Mouse (Mus musculus): ENCODE data around the gene Capn8. TPM values are rescaled to one million over a fixed set of nuclear protein-coding genes. Genes with fewer than 3 reads are reported as not detected.
"Not testable (repeated sequence)": the region's sequence is repeated elsewhere in the genome, so short reads cannot be mapped to it uniquely, and the experiment has no call there.

The Capn8 gene
- polyA plus RNA-seq, 1 experiment from 2014 or later = 0.10 TPM

- Histone ChIP-seq H3K9me3 (replicated peaks) (no peaks in the 10 kb centered on the region), H3K36me3 (ENCODE audit: poor library complexity, severe bottlenecking) (no peaks in the 10 kb centered on the region), H3K27me3 (no peaks in the 10 kb centered on the region), H3K9ac (no peak overlapping the region), H3K27ac (no peak overlapping the region), H3K4me3 (no peak overlapping the region), H3K4me2 (no peak overlapping the region), H3K4me1 (peaks cover 4% of the 10 kb centered on the region)
- WGBS = 85% methylated on average over 12 of the region's 12 CpGs
- ATAC-seq = no peak
These were observed 69.0 kb downstream of the Capn8 start for GRCm38 (mm10) chr1:182633712-182634294.

- Histone ChIP-seq H3K36me3 (ENCODE audit: poor library complexity, severe bottlenecking) (no peaks in the 10 kb centered on the region), H3K9me3 (replicated peaks) (no peaks in the 10 kb centered on the region), H3K4me3 (no peak overlapping the region), H3K27ac (no peak overlapping the region), H3K9ac (0 out of 2 replicates have a peak overlapping the region, but pooled peaks have one; percentile 12), H3K4me2 (no peak overlapping the region), H3K4me1 (peaks cover 26% of the 10 kb centered on the region), H3K27me3 (peaks cover 10% of the 10 kb centered on the region; the same call in 1 of the 2 replicates)
- no peak for ATAC-seq
- 26% methylated on average over 7 of the region's 7 CpGs for WGBS
These were observed 74.2 kb downstream of the Capn8 start for GRCm38 (mm10) chr1:182639016-182639415.

GRCm38 (mm10) chr1:182639456-182639855 lies 74.6 kb downstream of the Capn8 start:
- Histone ChIP-seq H3K4me3 (no peak overlapping the region), H3K4me1 (peaks cover 26% of the 10 kb centered on the region), H3K4me2 (no peak overlapping the region), H3K9ac (no peak overlapping the region), H3K27me3 (peaks cover 10% of the 10 kb centered on the region; the same call in 1 of the 2 replicates), H3K27ac (no peak overlapping the region), H3K36me3 (ENCODE audit: poor library complexity, severe bottlenecking) (no peaks in the 10 kb centered on the region), H3K9me3 (replicated peaks) (no peaks in the 10 kb centered on the region)
- WGBS = 78% methylated on average over 5 of the region's 5 CpGs
- ATAC-seq = no peak

GRCm38 (mm10) chr1:182640094-182640493 lies 75.3 kb downstream of the Capn8 start:
- Histone ChIP-seq H3K4me1 (peaks cover 33% of the 10 kb centered on the region), H3K4me3 (no peak overlapping the region), H3K36me3 (ENCODE audit: poor library complexity, severe bottlenecking) (no peaks in the 10 kb centered on the region), H3K4me2 (no peak overlapping the region), H3K9me3 (replicated peaks) (no peaks in the 10 kb centered on the region), H3K27me3 (peaks cover 10% of the 10 kb centered on the region; the same call in 1 of the 2 replicates), H3K27ac (no peak overlapping the region), H3K9ac (no peak overlapping the region)
- WGBS = 72% methylated on average over 4 of the region's 4 CpGs
- no peak for ATAC-seq

GRCm38 (mm10) chr1:182642779-182643178 lies 78.0 kb downstream of the Capn8 start:
- Histone ChIP-seq H3K4me1 (peaks cover 39% of the 10 kb centered on the region), H3K9me3 (replicated peaks) (no peaks in the 10 kb centered on the region), H3K4me2 (no peak overlapping the region), H3K9ac (no peak overlapping the region), H3K27me3 (peaks cover 10% of the 10 kb centered on the region; the same call in 1 of the 2 replicates), H3K27ac (no peak overlapping the region), H3K4me3 (no peak overlapping the region), H3K36me3 (ENCODE audit: poor library complexity, severe bottlenecking) (no peaks in the 10 kb centered on the region)
- 35% methylated on average over 2 of the region's 2 CpGs for WGBS
- no peak for ATAC-seq

GRCm38 (mm10) chr1:182644418-182644817 lies 79.6 kb downstream of the Capn8 start:
- H3K4me2 ChIP-seq; H3K9me3 ChIP-seq (replicated peaks); H3K36me3 ChIP-seq (ENCODE audit: poor library complexity, severe bottlenecking); H3K27ac ChIP-seq; ATAC-seq; H3K9ac ChIP-seq; H3K4me3 ChIP-seq; H3K27me3 ChIP-seq: not testable (repeated sequence)
- H3K4me1 ChIP-seq = peaks cover 28% of the 10 kb centered on the region
- WGBS = 79% methylated on average over 8 of the region's 8 CpGs

GRCm38 (mm10) chr1:182645211-182645668 lies 80.4 kb downstream of the Capn8 start:
- Histone ChIP-seq H3K4me3 (no peak overlapping the region), H3K9me3 (replicated peaks) (no peaks in the 10 kb centered on the region), H3K36me3 (ENCODE audit: poor library complexity, severe bottlenecking) (no peaks in the 10 kb centered on the region), H3K4me2 (no peak overlapping the region), H3K4me1 (peaks cover 26% of the 10 kb centered on the region), H3K27me3 (peaks cover 10% of the 10 kb centered on the region; the same call in 1 of the 2 replicates), H3K9ac (no peak overlapping the region), H3K27ac (peak overlapping the region; percentile 68)
- 40% methylated on average over 6 of the region's 6 CpGs for WGBS
- peak; percentile 80 for ATAC-seq

GRCm38 (mm10) chr1:182646796-182647195 lies 82.0 kb downstream of the Capn8 start:
- no peak for ATAC-seq
- peaks cover 24% of the 10 kb centered on the region for H3K4me1 ChIP-seq
- WGBS = 31% methylated on average over 3 of the region's 3 CpGs
- H3K9me3 ChIP-seq (replicated peaks) = no peaks in the 10 kb centered on the region
- H3K27me3 ChIP-seq = peaks cover 10% of the 10 kb centered on the region; the same call in 1 of the 2 replicates
- H3K9ac ChIP-seq = no peak overlapping the region
- H3K36me3 ChIP-seq (ENCODE audit: poor library complexity, severe bottlenecking) = no peaks in the 10 kb centered on the region
- no peak overlapping the region for H3K4me2 ChIP-seq
- no peak overlapping the region for H3K4me3 ChIP-seq
- H3K27ac ChIP-seq = no peak overlapping the region

GRCm38 (mm10) chr1:182657760-182658159 lies 93.0 kb downstream of the Capn8 start:
- no peaks in the 10 kb centered on the region for H3K4me1 ChIP-seq
- H3K36me3 ChIP-seq (ENCODE audit: poor library complexity, severe bottlenecking) = no peaks in the 10 kb centered on the region
- 14% methylated on average over 6 of the region's 6 CpGs for WGBS
- 0 out of 2 replicates have a peak, but pooled peaks have one; percentile 36 for ATAC-seq
- no peaks in the 10 kb centered on the region for H3K9me3 ChIP-seq (replicated peaks)
- no peaks in the 10 kb centered on the region for H3K27me3 ChIP-seq
- H3K4me2 ChIP-seq = no peak overlapping the region
- H3K9ac ChIP-seq = no peak overlapping the region
- H3K27ac ChIP-seq = no peak overlapping the region
- no peak overlapping the region for H3K4me3 ChIP-seq

- 85% methylated on average over 7 of the region's 7 CpGs for WGBS
- Histone ChIP-seq H3K4me1 (peaks cover 10% of the 10 kb centered on the region; the same call in 1 of the 2 replicates), H3K9me3 (replicated peaks) (no peaks in the 10 kb centered on the region), H3K36me3 (ENCODE audit: poor library complexity, severe bottlenecking) (no peaks in the 10 kb centered on the region), H3K4me3 (no peak overlapping the region), H3K9ac (no peak overlapping the region), H3K4me2 (no peak overlapping the region), H3K27ac (no peak overlapping the region), H3K27me3 (no peaks in the 10 kb centered on the region)
- no peak for ATAC-seq
These were observed 95.6 kb downstream of the Capn8 start for GRCm38 (mm10) chr1:182660365-182660764.

GRCm38 (mm10) chr1:182663671-182664070 lies 98.9 kb downstream of the Capn8 start:
- ATAC-seq = no peak
- no peaks in the 10 kb centered on the region for H3K9me3 ChIP-seq (replicated peaks)
- no peaks in the 10 kb centered on the region for H3K27me3 ChIP-seq
- no peak overlapping the region for H3K4me2 ChIP-seq
- H3K4me3 ChIP-seq = no peak overlapping the region
- no peak overlapping the region for H3K27ac ChIP-seq
- peaks cover 10% of the 10 kb centered on the region; the same call in 1 of the 2 replicates for H3K4me1 ChIP-seq
- 39% methylated on average over 11 of the region's 11 CpGs for WGBS
- H3K9ac ChIP-seq = no peak overlapping the region
- no peaks in the 10 kb centered on the region for H3K36me3 ChIP-seq (ENCODE audit: poor library complexity, severe bottlenecking)

GRCm38 (mm10) chr1:182664841-182665240 lies 100.0 kb downstream of the Capn8 start:
- no peak for ATAC-seq
- Histone ChIP-seq H3K36me3 (ENCODE audit: poor library complexity, severe bottlenecking) (no peaks in the 10 kb centered on the region), H3K27ac (no peak overlapping the region), H3K4me2 (no peak overlapping the region), H3K4me1 (peaks cover 10% of the 10 kb centered on the region), H3K27me3 (no peaks in the 10 kb centered on the region), H3K4me3 (no peak overlapping the region), H3K9me3 (replicated peaks) (no peaks in the 10 kb centered on the region), H3K9ac (no peak overlapping the region)
- WGBS = 46% methylated on average over 4 of the region's 4 CpGs

- no peaks in the 10 kb centered on the region for H3K27me3 ChIP-seq
- H3K4me3 ChIP-seq = no peak overlapping the region
- no peaks in the 10 kb centered on the region for H3K36me3 ChIP-seq (ENCODE audit: poor library complexity, severe bottlenecking)
- no peak overlapping the region for H3K9ac ChIP-seq
- H3K27ac ChIP-seq = no peak overlapping the region
- WGBS = 86% methylated on average over 3 of the region's 3 CpGs
- no peak overlapping the region for H3K4me2 ChIP-seq
- no peaks in the 10 kb centered on the region for H3K9me3 ChIP-seq (replicated peaks)
- no peak for ATAC-seq
- H3K4me1 ChIP-seq = peaks cover 26% of the 10 kb centered on the region
These were observed 102.5 kb downstream of the Capn8 start for GRCm38 (mm10) chr1:182667281-182667680.

Measured in forebrain, embryonic 13.5 days (tissue).